Mouse (Mus musculus) liver, embryonic 16.5 days (tissue): Measurements from ENCODE around the gene Cdc42ep4. TPM values are rescaled to one million over a fixed set of nuclear protein-coding genes. Genes with fewer than 3 reads are reported as not detected.

Experiments used
- ATAC-seq: fragments of 200-750 bp; cut with Nextera tagmentation; 2 replicates; pipeline ENCODE4 v1.8.0; 2017; ENCODE audit warnings: low read depth, mild to moderate bottlenecking, moderate number of reproducible peaks, moderate library complexity
- H3K27ac ChIP-seq: fragments of 300-500 bp; sonication (generic); 2 replicates; pipeline ENCODE4 v1.5.1; 2014; ENCODE audit warnings: mild to moderate bottlenecking, low read length
- H3K27me3 ChIP-seq: fragments of 300-500 bp; sonication (generic); 2 replicates; pipeline ENCODE4 v1.6.1; 2014; ENCODE audit warnings: low read depth, low read length, mixed read lengths; ENCODE audit not compliant: control insufficient read depth, insufficient read depth
- H3K36me3 ChIP-seq: fragments of 300-500 bp; sonication (generic); 2 replicates; pipeline ENCODE4 v1.6.1; 2014; ENCODE audit warnings: mild to moderate bottlenecking; ENCODE audit not compliant: control insufficient read depth, insufficient read depth
- H3K4me1 ChIP-seq: fragments of 300-500 bp; sonication (generic); 2 replicates; pipeline ENCODE4 v1.6.1; 2014; ENCODE audit warnings: low read depth, low read length, mixed read lengths; ENCODE audit not compliant: control insufficient read depth
- H3K4me2 ChIP-seq: fragments of 300-500 bp; sonication (generic); 2 replicates; pipeline ENCODE4 v1.6.1; 2014; ENCODE audit warnings: low read depth, low read length, mixed read lengths
- H3K4me3 ChIP-seq: fragments of 300-500 bp; sonication (generic); 2 replicates; pipeline ENCODE4 v1.5.1; 2014; ENCODE audit warnings: low read depth, mild to moderate bottlenecking, low read length
- H3K9ac ChIP-seq: fragments of 300-500 bp; sonication (generic); 2 replicates; pipeline ENCODE4 v1.6.1; 2014; ENCODE audit warnings: low read depth, low read length
- H3K9me3 ChIP-seq: fragments of 300-500 bp; sonication (generic); replicated peaks from 2 replicates; pipeline ENCODE4 v1.6.1; 2016; ENCODE audit warnings: low read length; ENCODE audit not compliant: control insufficient read depth
- WGBS: fragments of 180-500 bp; shearing (Covaris S2); extraction: QIAGEN DNeasy Blood & Tissue Kit; methylation state at CpG from one replicate; pipeline ENCODE4 v1.1.7; 2014; ENCODE audit not compliant: insufficient replicate concordance; 5-methylcytosine and 5-hydroxymethylcytosine counted together
- polyA plus RNA-seq: library from polyadenylated mRNA; unstranded; fragments of >200 nt; fragmentation: Nextera tagmentation; extraction: Ambion mirVana; gene quantifications from 2 replicates; pipeline ENCODE4 v1.2.1, GENCODE M21; 2015

Cdc42ep4 gene
- polyA plus RNA-seq, 1 experiment from 2014 or later = 18.4 TPM

DNA sequence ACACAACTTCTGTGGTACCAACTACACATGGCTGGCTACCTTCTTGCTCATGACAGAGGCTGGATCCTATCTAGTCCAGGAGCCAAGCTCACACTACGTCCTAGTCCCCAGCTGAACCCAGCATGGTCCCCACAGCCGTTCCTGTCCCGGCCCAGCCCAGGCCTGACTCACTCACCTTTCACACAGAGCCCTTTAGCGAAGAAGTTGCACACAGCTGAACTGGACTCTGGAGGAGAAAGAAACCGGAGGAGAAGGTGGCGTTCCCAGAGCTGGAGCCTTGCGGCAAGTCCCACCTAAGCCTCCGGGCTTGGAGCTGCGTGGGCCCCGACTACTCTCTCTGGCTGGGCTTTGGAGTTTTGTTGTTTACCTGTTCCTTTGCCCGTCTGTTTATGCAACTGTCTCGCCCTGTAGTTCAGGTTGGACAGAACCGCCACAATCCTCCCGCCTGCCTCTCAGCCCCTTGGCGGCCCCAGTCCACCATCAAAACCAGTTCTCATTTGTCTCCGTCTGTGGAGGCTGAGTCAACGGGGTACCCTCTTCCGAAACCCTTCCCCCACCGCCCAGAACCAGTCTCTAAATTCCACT is 43.0 kb downstream of the Cdc42ep4 start:
- H3K36me3 ChIP-seq = no peaks in the 10 kb centered on the region
- no peak overlapping the region for H3K4me2 ChIP-seq
- no peaks in the 10 kb centered on the region for H3K9me3 ChIP-seq
- H3K4me1 ChIP-seq = no peaks in the 10 kb centered on the region
- WGBS = 58% methylated on average over 19 of the region's 19 CpGs
- H3K9ac ChIP-seq = no peak overlapping the region
- no peak overlapping the region for H3K27ac ChIP-seq
- no peak for ATAC-seq
- peaks cover 15% of the 10 kb centered on the region for H3K27me3 ChIP-seq
- H3K4me3 ChIP-seq = no peak overlapping the region

DNA sequence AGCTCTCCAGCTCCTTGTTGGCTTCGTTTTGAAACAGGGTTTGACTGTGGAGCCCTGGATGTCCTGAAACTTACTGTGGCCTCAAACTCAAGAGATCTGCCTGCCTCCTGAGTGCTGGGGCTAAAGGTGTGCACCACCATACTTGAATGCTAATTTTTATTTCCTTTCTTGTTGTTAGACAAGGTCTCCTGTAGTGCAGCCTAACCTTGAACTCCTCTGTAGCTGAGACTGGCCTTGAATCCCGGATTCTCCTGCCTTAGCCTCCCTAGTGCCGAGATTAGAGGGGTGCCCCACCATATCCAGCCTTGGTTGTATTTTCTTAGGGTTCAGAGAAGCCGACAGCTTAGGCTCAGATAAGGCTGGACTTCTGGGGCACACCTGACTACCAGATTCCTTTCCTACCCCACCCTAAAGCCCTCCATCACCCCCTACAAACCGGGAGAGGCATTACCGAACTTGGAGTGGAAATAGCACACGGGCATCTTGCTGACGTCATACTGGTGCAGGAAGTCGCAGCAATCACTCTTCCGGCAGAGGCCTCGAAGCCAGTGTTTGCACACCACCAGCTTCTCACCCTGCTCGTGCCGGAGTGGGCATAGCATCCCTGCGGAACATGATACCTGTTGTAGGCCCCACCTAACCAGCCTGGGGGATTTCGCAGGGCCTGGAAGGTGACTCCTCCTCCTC is 45.6 kb downstream of the Cdc42ep4 start:
- Histone ChIP-seq H3K36me3 (no peaks in the 10 kb centered on the region), H3K4me1 (no peaks in the 10 kb centered on the region), H3K9ac (no peak overlapping the region), H3K4me3 (no peak overlapping the region), H3K9me3 (no peaks in the 10 kb centered on the region), H3K4me2 (no peak overlapping the region), H3K27me3 (peaks cover 15% of the 10 kb centered on the region), H3K27ac (no peak overlapping the region)
- 67% methylated on average over 15 of the region's 15 CpGs for WGBS
- no peak for ATAC-seq

DNA sequence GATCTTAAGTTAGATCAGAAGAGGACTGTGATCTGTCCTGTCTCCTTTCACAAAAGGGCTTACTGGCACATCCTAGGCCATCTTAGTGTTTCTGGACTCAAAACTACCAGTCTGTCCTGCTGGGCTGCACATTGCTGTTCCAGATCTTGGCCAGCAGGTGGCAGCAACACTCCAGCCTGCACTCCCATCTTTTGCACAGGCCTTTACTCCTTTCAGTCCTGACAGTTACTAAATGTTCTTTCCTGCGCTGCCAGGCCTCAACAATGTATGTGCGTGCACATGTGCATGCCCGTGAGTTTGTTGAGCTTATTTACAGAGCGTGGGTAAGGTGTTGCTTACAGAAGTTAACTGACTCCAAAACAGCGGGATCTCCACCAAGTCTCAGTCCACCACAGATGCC is 47.9 kb downstream of the Cdc42ep4 start:
- no peaks in the 10 kb centered on the region for H3K36me3 ChIP-seq
- no peak overlapping the region for H3K9ac ChIP-seq
- 33% methylated on average over 5 of the region's 5 CpGs for WGBS
- H3K27me3 ChIP-seq = no peaks in the 10 kb centered on the region
- H3K4me2 ChIP-seq = no peak overlapping the region
- no peak overlapping the region for H3K4me3 ChIP-seq
- peak; percentile 32 for ATAC-seq
- no peak overlapping the region for H3K27ac ChIP-seq
- no peaks in the 10 kb centered on the region for H3K4me1 ChIP-seq
- H3K9me3 ChIP-seq = no peaks in the 10 kb centered on the region

DNA sequence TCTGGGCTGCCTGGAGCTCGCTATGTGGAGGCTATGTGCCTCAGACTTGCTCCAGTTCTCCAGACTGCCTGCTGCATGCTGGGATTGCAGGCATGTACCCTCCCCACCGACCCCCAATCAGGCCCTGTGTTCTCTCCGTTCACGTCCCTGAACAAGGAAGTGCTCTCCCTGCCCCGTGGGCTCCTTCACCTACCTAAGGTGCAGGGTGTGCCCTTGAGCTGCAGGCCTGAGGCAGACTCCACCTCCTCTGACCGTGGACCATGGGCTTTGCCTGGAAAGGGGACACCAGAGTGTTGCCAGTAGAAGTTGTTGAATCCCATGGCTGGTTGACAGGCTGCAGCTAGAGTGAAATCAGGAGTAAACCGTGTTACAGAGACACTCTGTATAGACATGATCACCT is 52.0 kb downstream of the Cdc42ep4 start:
- H3K27ac ChIP-seq = no peak overlapping the region
- no peak overlapping the region for H3K4me2 ChIP-seq
- H3K9me3 ChIP-seq = no peaks in the 10 kb centered on the region
- no peak for ATAC-seq
- no peak overlapping the region for H3K9ac ChIP-seq
- WGBS = 76% methylated on average over 7 of the region's 7 CpGs
- no peaks in the 10 kb centered on the region for H3K27me3 ChIP-seq
- peaks cover 1% of the 10 kb centered on the region for H3K36me3 ChIP-seq
- no peaks in the 10 kb centered on the region; the same call in 1 of the 2 replicates for H3K4me1 ChIP-seq
- no peak overlapping the region for H3K4me3 ChIP-seq

DNA sequence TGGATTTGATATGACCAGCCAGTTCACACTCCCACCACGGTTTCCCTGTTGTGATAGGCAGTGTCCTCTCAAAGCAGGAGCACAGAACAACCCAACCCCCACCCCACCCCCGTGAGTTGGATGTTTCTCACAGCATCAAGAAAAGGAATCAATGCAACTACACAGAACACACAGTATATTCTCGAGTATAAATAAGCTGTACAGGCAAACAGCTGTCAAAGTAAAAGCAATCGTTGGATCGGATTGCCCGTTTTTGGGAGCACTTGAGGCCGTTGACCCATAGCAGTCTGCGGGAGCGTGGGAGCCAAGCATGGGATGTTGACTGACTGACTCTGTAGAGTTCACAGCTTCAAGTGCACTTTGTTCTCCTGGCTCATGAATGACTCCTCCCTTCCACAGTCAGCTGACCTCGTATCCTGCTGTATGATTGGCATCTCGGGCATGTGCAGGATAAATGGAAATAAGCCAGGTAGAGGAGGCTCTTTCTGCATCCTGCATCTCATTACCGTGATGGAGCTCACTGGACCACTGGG is 53.6 kb downstream of the Cdc42ep4 start:
- WGBS = 65% methylated on average over 12 of the region's 12 CpGs
- Histone ChIP-seq H3K27ac (no peak overlapping the region), H3K9ac (no peak overlapping the region)

DNA sequence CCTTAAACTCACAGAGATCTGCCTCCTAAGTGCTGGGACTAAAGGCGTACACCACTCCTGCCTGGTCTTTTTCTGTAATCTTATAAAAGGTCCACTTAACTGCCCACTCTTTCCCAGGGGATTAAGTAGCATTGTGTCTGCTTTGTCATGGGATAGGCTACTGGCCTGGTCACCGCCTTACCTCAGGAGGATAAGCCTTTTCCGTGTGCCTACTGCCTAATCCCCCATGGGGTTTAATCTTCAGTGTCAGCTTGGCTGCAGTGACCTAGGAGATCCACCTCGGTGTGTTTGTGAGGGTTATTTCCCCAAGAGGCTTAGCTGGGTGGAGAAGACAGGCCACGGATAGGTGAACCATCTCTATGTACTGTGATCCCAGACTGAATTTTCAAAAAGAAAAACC is 54.1 kb downstream of the Cdc42ep4 start:
- Histone ChIP-seq H3K27me3 (no peaks in the 10 kb centered on the region), H3K4me2 (no peak overlapping the region), H3K4me1 (no peaks in the 10 kb centered on the region; the same call in 1 of the 2 replicates), H3K9ac (no peak overlapping the region), H3K27ac (no peak overlapping the region), H3K9me3 (no peaks in the 10 kb centered on the region), H3K36me3 (peaks cover 3% of the 10 kb centered on the region), H3K4me3 (no peak overlapping the region)
- WGBS = 76% methylated on average over 5 of the region's 5 CpGs
- no peak for ATAC-seq

More for the DNA sequence above, 53.6 kb downstream of the Cdc42ep4 start:
- H3K27me3 ChIP-seq = no peaks in the 10 kb centered on the region
- ATAC-seq = peak; percentile 85
- H3K36me3 ChIP-seq = peaks cover 3% of the 10 kb centered on the region
- H3K9me3 ChIP-seq = no peaks in the 10 kb centered on the region
- no peak overlapping the region for H3K4me3 ChIP-seq
- H3K4me1 ChIP-seq = no peaks in the 10 kb centered on the region; the same call in 1 of the 2 replicates
- H3K4me2 ChIP-seq = no peak overlapping the region

DNA sequence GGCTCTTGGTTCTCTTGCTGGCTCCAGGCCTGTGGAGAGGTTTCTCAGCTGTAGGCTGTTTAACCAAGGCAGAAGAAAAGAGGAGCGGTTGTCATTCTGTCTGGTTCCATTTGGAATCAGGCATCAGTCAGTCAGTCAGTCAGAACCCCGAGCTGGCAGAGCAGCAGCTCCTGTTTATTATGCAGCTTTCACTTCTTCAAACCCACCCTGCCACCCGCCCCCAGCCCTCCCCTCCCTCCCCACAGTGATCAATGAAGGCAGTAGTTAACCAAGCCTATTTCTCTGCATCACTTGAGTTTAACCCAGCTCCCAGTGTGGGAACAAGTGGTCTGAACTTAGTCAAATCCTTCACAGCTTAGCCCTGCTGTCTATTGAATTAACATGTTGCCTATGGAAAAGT is 59.8 kb downstream of the Cdc42ep4 start:
- WGBS = 53% methylated on average over 3 of the region's 3 CpGs
- Histone ChIP-seq H3K9ac (no peak overlapping the region), H3K4me1 (no peaks in the 10 kb centered on the region), H3K4me3 (no peak overlapping the region), H3K27me3 (no peaks in the 10 kb centered on the region), H3K9me3 (no peaks in the 10 kb centered on the region), H3K4me2 (no peak overlapping the region), H3K27ac (no peak overlapping the region), H3K36me3 (peaks cover 10% of the 10 kb centered on the region)
- ATAC-seq = no peak

DNA sequence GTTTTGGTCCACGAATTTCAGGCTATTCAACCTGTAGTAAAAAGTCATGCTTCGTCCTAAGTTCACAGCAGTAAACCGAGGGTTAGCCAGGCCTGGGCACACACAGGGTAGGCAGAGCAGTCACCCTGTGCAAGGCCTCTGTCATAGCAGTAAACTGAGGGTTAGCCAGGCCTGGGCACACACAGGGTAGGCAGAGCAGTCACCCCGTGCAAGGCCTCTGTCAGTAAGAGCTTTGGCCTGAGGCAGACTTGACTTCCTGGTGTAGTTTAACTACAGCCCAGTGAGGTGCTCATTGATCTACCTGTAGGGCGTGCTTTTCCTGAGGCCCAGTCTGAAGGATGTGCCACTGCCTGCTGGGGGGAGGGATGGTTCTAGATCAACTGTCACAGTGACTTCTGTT is 60.4 kb downstream of the Cdc42ep4 start:
- no peak for ATAC-seq
- no peaks in the 10 kb centered on the region for H3K9me3 ChIP-seq
- H3K4me3 ChIP-seq = no peak overlapping the region
- H3K27me3 ChIP-seq = no peaks in the 10 kb centered on the region
- H3K4me1 ChIP-seq = no peaks in the 10 kb centered on the region
- no peak overlapping the region for H3K4me2 ChIP-seq
- H3K36me3 ChIP-seq = peaks cover 10% of the 10 kb centered on the region
- WGBS = 67% methylated on average over 5 of the region's 5 CpGs
- no peak overlapping the region for H3K9ac ChIP-seq
- H3K27ac ChIP-seq = no peak overlapping the region

DNA sequence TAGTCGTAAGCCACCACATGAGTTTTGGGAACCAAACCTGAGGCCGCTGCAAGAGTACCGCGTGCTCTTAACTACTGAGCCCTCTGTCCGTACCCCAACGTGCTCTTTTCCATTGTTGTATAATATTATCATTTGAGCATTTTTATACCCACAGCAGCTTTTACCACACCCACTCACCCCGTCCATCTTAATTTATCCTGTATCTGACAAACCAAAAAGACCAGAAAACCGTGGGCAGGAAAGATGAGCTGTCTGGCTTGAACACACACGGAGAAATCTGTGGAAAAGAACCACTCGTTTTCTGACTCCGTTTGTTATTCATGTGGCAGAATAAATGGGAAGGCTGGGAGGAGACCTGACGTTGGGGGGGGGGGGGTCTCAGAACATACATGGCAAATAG is 61.2 kb downstream of the Cdc42ep4 start:
- no peaks in the 10 kb centered on the region for H3K9me3 ChIP-seq
- no peak overlapping the region for H3K4me2 ChIP-seq
- H3K4me1 ChIP-seq = peaks cover 3% of the 10 kb centered on the region
- WGBS = 81% methylated on average over 12 of the region's 12 CpGs
- H3K27ac ChIP-seq = no peak overlapping the region
- no peak overlapping the region for H3K4me3 ChIP-seq
- ATAC-seq = no peak
- no peak overlapping the region for H3K9ac ChIP-seq
- peaks cover 10% of the 10 kb centered on the region for H3K36me3 ChIP-seq
- H3K27me3 ChIP-seq = no peaks in the 10 kb centered on the region
